Mouse (Mus musculus) forebrain, embryonic 11.5 days (tissue): ENCODE measurements at regions not wholly inside any gene's neighbourhood (a gene's known extent, or its start where the extent isn't known, plus 50 kb on each side); places are given as distances from the start of the nearest gene placed in this dataset.

Experiments used
- ATAC-seq: fragments of 200-750 bp; cut with Nextera tagmentation; replicated peaks from 2 replicates; pipeline ENCODE4 v1.8.0; 2017; ENCODE audit warnings: moderate TSS enrichment; ENCODE audit not compliant: low FRiP score
- DNase-seq: peaks from one replicate; pipeline ENCODE4 v3.0.0-alpha.2; 2017; ENCODE audit warnings: low spot score
- H3K27ac ChIP-seq: fragments of 300-500 bp; sonication (generic); 2 replicates; pipeline ENCODE4 v1.5.1; 2014; ENCODE audit warnings: low read depth, low read length
- H3K27me3 ChIP-seq: fragments of 300-500 bp; sonication (generic); 2 replicates; pipeline ENCODE4 v1.6.1; 2014; ENCODE audit warnings: mild to moderate bottlenecking, low read length, mixed read lengths; ENCODE audit not compliant: control insufficient read depth, insufficient read depth
- H3K36me3 ChIP-seq: fragments of 300-500 bp; sonication (generic); 2 replicates; pipeline ENCODE4 v1.6.1; 2014; ENCODE audit warnings: mild to moderate bottlenecking, low read length, moderate library complexity, mixed read lengths; ENCODE audit not compliant: control insufficient read depth, insufficient read depth
- H3K4me1 ChIP-seq: fragments of 300-500 bp; sonication (generic); replicated peaks from 2 replicates; pipeline ENCODE4 v1.6.1; 2014; ENCODE audit warnings: low read length, mixed read lengths; ENCODE audit not compliant: control insufficient read depth, insufficient read depth
- H3K4me2 ChIP-seq: fragments of 300-500 bp; sonication (generic); 2 replicates; pipeline ENCODE4 v1.6.1; 2014; ENCODE audit warnings: low read depth, mild to moderate bottlenecking, low read length, moderate library complexity, mixed read lengths; ENCODE audit not compliant: severe bottlenecking
- H3K4me3 ChIP-seq: fragments of 300-500 bp; sonication (generic); 2 replicates; pipeline ENCODE4 v1.5.1; 2014; ENCODE audit warnings: low read depth, low read length
- H3K9ac ChIP-seq: fragments of 300-500 bp; sonication (generic); 2 replicates; pipeline ENCODE4 v1.6.1; 2014; ENCODE audit warnings: low read length
- H3K9me3 ChIP-seq: fragments of 300-500 bp; sonication (generic); 2 replicates; pipeline ENCODE4 v1.6.1; 2016; ENCODE audit warnings: low read length, mixed read lengths; ENCODE audit not compliant: control insufficient read depth
- WGBS: fragments of 180-500 bp; shearing (Covaris S2); extraction: QIAGEN DNeasy Blood & Tissue Kit; methylation state at CpG from one replicate; pipeline ENCODE4 v1.1.7; 2014; 5-methylcytosine and 5-hydroxymethylcytosine counted together

DNA sequence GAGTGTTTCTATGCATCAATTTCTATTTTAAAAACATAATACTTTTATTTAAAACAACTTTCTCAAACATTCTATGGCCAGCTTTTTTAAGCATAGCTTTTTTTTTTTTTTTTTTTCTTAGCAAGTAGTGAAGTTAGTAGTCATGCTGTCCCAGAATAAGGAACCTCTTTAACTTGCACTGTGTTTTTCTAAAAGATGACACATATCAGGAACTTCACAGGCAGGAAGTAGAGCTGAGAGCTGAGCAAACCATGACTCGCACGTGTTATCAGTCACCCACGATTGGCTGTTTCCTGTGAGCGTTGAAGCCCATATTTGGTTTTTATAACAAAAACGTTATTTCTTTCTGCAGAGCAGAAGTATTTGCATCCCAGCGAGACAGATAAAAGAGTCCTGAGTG lies 287.9 kb upstream of the Ube2e3 start:
- H3K27ac ChIP-seq = no peak overlapping the region
- no peak for ATAC-seq
- 82% methylated on average over 6 of the region's 6 CpGs for WGBS

DNA sequence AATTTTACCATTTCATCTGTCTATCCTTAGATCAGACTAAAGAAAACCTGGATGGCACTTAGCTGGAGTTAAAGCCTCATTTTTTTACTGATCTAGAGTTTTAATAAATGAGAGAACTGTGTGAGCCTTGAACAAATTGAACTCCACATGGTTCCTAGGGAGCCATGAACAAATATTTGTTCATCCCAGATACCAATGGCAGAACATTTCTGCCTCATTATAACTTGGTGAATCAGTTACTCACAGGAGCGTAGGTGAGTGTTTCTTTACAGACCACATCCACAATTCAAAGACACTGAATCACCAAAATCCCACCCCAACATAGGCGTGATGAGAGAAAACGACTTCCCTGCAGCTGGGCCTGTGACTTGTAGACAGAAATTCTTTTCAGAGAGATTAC lies 295.4 kb upstream of the Ube2e3 start:
- no peaks in the 10 kb centered on the region for H3K9me3 ChIP-seq
- H3K27ac ChIP-seq = no peak overlapping the region
- 70% methylated on average over 3 of the region's 3 CpGs for WGBS
- no peaks in the 10 kb centered on the region for H3K4me1 ChIP-seq
- H3K9ac ChIP-seq = no peak overlapping the region
- no peak overlapping the region for H3K4me2 ChIP-seq
- no peak for ATAC-seq
- no peaks in the 10 kb centered on the region for H3K27me3 ChIP-seq
- no peak for DNase-seq
- no peak overlapping the region for H3K4me3 ChIP-seq
- H3K36me3 ChIP-seq = no peaks in the 10 kb centered on the region

More for the DNA sequence above, 287.9 kb upstream of the Ube2e3 start:
- Histone ChIP-seq H3K4me1 (no peaks in the 10 kb centered on the region), H3K9ac (no peak overlapping the region), H3K9me3 (no peaks in the 10 kb centered on the region), H3K36me3 (no peaks in the 10 kb centered on the region), H3K27me3 (no peaks in the 10 kb centered on the region), H3K4me3 (no peak overlapping the region), H3K4me2 (no peak overlapping the region)
- no peak for DNase-seq

DNA sequence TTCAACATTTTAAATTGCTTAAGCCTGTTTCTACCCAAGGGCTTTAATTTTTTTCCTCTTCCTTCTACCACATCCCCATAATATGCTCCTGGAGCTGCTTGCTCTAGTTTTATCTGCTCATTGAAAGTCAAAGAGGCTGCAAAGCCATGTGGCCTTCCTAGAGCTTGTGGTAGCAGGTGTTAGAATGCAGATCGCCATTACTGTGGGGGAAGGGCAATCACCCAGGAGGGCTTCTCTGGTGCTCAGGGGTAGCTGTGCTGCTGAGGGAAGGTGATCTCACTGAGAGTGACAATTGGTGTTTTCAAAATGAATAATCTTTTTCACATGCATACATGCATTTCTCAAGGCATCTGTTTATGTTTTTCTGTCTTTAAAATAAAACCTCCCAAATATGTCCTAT lies 309.8 kb upstream of the Ube2e3 start:
- H3K36me3 ChIP-seq = no peaks in the 10 kb centered on the region
- no peak for ATAC-seq
- no peak overlapping the region for H3K4me2 ChIP-seq
- H3K9me3 ChIP-seq = no peaks in the 10 kb centered on the region
- no peaks in the 10 kb centered on the region for H3K27me3 ChIP-seq
- DNase-seq = no peak
- H3K9ac ChIP-seq = no peak overlapping the region
- H3K4me1 ChIP-seq = no peaks in the 10 kb centered on the region
- H3K27ac ChIP-seq = no peak overlapping the region
- 39% methylated on average over 1 of the region's 1 CpGs for WGBS
- H3K4me3 ChIP-seq = no peak overlapping the region

DNA sequence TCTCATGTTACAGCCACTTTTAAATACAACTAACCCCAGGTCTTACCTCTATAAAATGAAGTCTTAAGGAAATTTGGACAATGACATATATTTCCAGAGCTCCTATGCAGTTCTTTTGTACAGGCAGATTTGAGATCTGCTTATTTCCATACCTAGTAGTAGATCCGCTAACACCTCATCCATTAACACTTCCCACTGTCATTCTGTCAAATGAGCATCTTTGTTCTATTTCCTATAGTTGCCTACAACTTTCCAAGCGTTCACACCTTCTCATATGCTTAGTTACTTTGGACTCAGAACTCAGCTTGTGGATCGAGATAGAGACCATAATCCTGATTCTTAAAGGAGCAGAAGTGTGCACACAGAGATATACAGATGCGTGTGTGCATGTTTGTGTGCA lies 316.8 kb upstream of the Ube2e3 start:
- DNase-seq (no peak), ATAC-seq (no peak)
- no peak overlapping the region for H3K4me3 ChIP-seq
- no peak overlapping the region for H3K9ac ChIP-seq
- H3K4me1 ChIP-seq = no peaks in the 10 kb centered on the region
- WGBS = 91% methylated on average over 4 of the region's 4 CpGs
- H3K4me2 ChIP-seq = no peak overlapping the region
- H3K27me3 ChIP-seq = no peaks in the 10 kb centered on the region
- no peaks in the 10 kb centered on the region for H3K9me3 ChIP-seq
- H3K27ac ChIP-seq = no peak overlapping the region
- no peaks in the 10 kb centered on the region for H3K36me3 ChIP-seq

DNA sequence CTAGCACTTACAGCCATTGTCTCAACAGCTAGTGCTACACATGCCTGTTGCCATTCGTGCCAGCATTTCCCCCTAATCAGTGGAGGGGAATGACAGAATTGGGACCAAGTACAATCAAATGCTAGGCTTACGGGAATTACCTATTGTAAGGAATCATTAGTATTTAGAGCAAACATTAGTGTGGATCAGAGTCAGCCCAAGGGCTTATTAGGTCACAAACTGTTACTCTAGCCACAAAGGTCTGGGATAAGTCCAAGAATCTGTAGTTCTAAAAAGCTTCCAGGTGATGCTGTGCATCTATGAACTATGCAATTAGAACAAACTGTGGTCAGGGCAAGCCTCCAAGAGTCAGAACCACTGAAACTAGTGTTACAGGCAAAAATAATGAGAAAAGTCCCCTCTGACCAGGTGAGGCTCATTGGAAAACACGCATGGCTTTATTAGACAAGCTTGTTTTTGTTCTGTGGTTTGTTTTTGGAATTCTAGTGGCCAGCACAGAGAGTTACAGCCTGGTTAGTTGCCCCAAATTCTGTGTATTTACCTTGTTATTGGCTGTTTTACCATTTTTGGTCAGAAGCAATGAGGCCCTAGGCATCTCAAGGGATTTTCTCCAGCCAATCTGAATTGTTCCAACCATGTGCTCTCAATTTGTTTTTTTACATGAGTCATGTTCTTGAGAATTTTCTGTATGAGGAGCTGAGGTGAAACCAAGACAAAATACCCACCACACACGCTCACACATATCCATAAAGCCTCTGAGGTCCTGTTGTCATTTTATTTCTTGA lies 319.0 kb upstream of the Ube2e3 start:
- Histone ChIP-seq H3K4me3 (no peak overlapping the region), H3K27ac (no peak overlapping the region), H3K9ac (no peak overlapping the region), H3K4me1 (no peaks in the 10 kb centered on the region), H3K36me3 (no peaks in the 10 kb centered on the region), H3K4me2 (no peak overlapping the region), H3K9me3 (no peaks in the 10 kb centered on the region), H3K27me3 (no peaks in the 10 kb centered on the region)
- ATAC-seq (no peak), DNase-seq (no peak)
- WGBS = 84% methylated on average over 4 of the region's 4 CpGs

DNA sequence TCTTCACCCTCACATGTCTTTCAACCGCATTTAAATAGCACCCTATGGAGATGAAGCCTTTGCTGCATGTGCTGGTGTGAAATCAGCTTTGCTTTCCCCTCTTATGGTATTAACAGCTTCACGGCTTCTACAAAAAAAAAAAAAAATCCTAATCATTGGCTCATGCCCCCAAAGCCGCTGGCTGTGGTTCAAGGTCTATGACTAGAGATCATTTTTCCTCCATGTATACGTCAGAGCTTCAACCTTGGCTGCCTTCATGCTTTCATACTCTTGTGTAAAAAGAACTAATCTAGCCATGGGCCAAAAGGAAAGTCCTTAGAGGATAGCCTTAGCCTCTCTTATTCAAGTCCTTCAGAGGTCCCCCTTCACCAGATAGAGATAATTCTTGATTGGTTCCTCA lies 320.6 kb upstream of the Ube2e3 start:
- Histone ChIP-seq H3K4me2 (no peak overlapping the region), H3K4me3 (no peak overlapping the region), H3K9me3 (no peaks in the 10 kb centered on the region), H3K36me3 (no peaks in the 10 kb centered on the region), H3K9ac (no peak overlapping the region), H3K27ac (no peak overlapping the region), H3K27me3 (no peaks in the 10 kb centered on the region), H3K4me1 (no peaks in the 10 kb centered on the region)
- WGBS = 83% methylated on average over 4 of the region's 4 CpGs
- no peak for ATAC-seq
- DNase-seq = no peak

DNA sequence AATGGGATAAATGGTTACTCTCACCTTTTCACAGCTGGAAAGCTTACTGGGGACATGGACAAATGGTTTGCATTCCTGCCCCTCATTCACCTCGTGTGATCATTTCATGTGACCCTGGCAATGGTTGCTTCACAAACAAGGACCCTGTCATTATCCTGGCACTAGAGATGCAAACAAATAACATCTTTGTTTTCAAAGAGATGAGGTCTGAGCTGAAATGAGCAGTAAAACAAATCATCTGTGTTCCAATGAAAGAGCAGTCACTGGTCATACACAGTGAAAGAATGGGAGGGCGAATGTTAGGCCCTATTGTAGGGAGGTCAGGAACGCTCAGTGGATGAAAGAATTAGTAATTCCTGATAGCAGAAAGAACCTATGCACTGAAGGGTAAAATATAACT lies 327.5 kb upstream of the Ube2e3 start:
- H3K27me3 ChIP-seq = no peaks in the 10 kb centered on the region
- no peaks in the 10 kb centered on the region for H3K9me3 ChIP-seq
- ATAC-seq = no peak
- no peak for DNase-seq
- no peak overlapping the region for H3K4me3 ChIP-seq
- no peak overlapping the region for H3K4me2 ChIP-seq
- no peak overlapping the region for H3K9ac ChIP-seq
- WGBS = 66% methylated on average over 3 of the region's 3 CpGs
- H3K36me3 ChIP-seq = no peaks in the 10 kb centered on the region
- H3K27ac ChIP-seq = no peak overlapping the region
- H3K4me1 ChIP-seq = no peaks in the 10 kb centered on the region

DNA sequence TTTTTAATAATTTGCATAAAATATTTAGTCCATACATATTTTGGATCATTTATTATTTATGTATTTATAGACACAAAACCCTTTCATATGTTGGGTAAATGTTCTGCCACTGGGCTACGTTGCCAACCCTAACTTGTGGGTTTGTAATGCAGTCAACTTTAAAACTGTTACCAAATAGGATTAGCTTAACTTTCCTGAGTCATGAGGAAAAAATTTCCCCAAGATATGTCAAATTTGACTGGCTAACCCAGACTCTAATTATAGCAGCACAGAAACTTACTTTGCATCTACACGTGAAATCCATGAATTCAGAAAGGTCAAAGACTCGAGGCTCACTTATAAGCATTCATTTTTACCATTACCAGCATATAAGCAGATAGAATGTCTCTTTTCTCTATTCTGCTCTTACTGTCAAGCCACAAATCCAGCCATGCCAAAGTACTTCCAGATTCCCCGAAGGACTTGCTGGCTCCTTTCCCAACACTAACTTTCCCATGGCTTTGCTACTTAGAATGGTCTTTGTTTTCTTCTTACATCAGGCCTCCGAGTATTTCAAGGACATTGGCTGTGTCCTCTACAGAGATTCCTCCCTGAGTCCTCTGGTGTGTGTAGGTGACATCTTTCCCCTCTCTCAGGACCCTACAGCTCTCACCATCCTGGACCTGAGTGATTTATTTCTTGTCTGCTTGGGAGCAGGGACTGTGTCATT lies 328.2 kb upstream of the Ube2e3 start:
- Histone ChIP-seq H3K9ac (no peak overlapping the region), H3K4me1 (no peaks in the 10 kb centered on the region), H3K36me3 (no peaks in the 10 kb centered on the region), H3K27me3 (no peaks in the 10 kb centered on the region), H3K4me2 (no peak overlapping the region), H3K9me3 (no peaks in the 10 kb centered on the region), H3K4me3 (no peak overlapping the region), H3K27ac (no peak overlapping the region)
- DNase-seq (no peak), ATAC-seq (no peak)
- WGBS = 85% methylated on average over 5 of the region's 5 CpGs

DNA sequence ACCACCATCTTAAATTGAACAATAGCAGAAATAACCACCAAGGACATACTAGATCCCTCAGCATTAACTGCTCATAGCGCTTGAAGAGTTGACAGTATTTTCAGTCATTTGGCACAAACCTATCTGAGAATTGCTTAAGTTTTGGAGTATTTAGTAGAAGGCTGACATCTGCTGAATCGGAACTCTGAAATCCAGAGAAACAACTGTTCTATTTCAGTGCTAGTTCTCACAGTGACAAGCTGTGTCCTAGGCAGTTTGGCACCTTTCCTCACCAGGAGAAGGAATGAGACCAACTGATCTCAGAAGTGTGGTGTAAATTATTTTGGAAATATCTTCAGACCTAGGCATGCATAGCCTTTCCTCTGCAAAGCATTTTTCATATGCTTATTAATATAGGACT lies 330.4 kb upstream of the Ube2e3 start:
- Histone ChIP-seq H3K9ac (no peak overlapping the region), H3K36me3 (no peaks in the 10 kb centered on the region), H3K4me3 (no peak overlapping the region), H3K4me2 (no peak overlapping the region), H3K27me3 (no peaks in the 10 kb centered on the region), H3K9me3 (no peaks in the 10 kb centered on the region), H3K4me1 (no peaks in the 10 kb centered on the region), H3K27ac (no peak overlapping the region)
- DNase-seq = no peak
- no peak for ATAC-seq
- 94% methylated on average over 2 of the region's 2 CpGs for WGBS
